Mouse (Mus musculus) gastrocnemius, adult 18-20 months (tissue): ENCODE measurements around the gene Atp6v1f. TPM values are rescaled to one million over a fixed set of nuclear protein-coding genes. Genes with fewer than 3 reads are reported as not detected.

Experiments
- DNase-seq: peaks from one replicate; pipeline ENCODE4 v3.0.0; 2021; ENCODE audit warnings: low spot score
- total RNA-seq, 2 experiments: library from RNA; stranded (reverse); gene quantifications; 2 replicates each; pipeline ENCODE4 v1.2.3; 2021

The Atp6v1f gene
- total RNA-seq, 2 experiments from 2014 or later, result 118 to 125 TPM

DNA sequence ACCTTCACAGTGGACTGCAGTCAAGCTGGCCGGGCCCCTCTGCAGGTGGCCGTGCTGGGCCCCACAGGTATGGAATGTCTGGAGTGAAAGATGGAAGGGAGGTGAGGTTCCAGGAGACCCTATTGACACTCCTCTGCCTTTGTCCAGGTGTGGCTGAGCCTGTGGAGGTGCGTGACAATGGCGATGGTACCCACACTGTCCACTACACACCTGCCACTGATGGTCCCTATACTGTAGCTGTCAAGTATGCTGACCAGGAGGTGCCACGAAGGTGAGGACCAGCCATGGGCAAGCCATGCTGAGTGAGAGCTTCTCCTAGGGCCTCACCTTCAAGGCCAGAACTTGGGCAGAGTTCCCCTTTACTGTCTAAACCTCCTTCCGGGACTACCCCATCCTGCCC lies 16.9 kb upstream of the Atp6v1f start:
- no peak for DNase-seq

DNA sequence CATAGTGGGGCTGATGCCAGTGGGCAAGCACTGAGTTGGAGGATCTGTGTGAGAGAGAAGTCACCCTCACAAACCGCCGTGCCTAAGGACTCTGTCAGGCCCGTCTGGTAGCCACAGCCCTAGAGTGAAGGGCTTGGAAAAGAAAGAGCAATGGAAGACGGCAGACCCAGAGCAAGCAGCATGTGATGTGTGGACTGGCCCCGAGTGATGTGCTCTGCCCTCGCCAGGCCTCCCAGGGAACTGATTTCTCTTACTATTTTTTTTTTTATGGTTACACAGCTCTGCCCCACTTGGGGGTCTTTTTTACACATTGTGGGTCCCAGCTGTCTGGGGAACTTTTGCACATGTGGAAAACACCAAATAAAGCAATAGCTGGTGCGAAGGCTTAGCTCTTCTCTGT lies 6.0 kb upstream of the Atp6v1f start:
- DNase-seq, result no peak

DNA sequence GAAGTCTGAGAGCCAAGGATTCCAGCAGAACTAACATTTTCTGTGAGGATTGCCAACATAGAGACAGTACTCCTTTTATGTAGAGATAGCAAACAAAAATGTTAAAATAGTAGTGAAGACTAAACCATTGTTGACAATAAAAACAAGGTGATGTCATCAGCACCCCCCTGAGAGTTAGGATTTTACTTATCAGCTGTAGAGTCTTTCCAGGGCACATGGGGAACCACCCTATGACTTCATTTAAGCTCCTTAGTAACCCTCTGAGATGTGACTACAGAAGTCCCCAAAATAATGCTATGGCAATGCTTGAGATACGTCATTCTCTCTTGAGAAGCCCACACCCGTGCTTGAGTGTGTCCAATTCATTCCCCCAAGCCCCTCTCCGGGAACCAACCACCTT lies 4.1 kb upstream of the Atp6v1f start:
- no peak for DNase-seq

DNA sequence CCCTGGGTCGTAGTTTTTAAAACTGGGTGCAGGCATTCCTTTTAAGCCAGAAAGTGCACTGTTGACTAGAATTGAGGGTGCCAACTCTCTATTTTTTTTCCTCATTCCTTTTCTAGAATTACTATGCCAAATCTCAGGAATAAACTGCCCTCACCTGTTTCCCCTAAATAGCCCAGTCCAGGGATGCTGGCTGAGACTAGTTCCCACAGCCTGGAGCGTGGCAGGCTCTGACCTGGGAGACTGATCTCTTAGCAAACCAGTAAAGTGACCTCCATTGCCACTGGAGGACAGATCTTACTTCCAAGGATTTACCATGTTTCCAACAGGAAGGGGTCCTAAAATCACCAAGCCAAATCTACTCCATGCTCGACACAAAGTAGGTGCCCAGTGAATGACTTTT lies 1.3 kb downstream of the Atp6v1f start:
- no peak for DNase-seq

- DNase-seq, result no peak
Observed at GRCm38 (mm10) chr6:29471137-29471536, 3.6 kb downstream of the Atp6v1f start, which contains the start of gene Atp6v1fnb. Gene Atp6v1fnb (plus strand): TSS chr6:29471437.

DNA sequence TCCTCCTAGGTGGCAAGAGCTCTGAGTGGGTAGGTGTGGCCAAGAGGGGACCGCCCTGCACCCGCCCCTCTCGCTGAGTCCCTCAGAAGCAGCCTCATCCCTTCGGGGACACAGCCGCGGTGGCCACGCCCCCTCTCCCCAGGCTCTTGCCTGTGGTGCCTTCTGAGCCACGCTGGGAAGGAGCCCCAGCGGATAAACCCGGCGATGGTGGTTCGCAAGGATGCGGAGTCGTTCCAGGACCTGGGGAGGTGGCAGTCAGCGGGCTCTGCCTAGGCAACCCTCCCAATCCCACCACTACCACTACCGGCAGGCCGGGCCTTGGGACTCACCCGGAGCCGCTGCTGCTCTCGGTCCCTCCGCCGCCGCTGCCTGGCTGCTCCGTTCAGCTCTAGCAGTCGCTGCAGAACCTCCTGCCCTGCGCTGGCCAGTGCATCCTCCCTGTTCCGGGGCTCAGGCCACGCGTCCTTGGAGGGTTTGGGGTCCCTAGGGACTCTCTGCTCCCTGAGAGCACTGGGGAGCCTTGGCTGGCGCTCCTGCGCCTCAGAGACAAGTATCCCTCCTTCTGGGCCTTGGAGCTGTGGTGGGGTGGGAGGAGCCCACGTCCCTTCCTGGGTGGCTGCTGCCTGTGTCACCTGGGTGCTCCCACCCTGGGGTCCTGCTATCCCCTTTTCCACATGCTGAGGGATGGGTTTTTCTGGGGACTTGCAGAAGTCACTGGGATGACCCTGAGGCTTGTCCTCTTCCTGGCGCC lies 6.6 kb downstream of the Atp6v1f start:
- DNase-seq, result peak; percentile 63

GRCm38 (mm10) chr6:29474736-29475135 lies 7.2 kb downstream of the Atp6v1f start:
- no peak for DNase-seq

GRCm38 (mm10) chr6:29482691-29483090 lies 15.2 kb downstream of the Atp6v1f start:
- DNase-seq, result no peak

GRCm38 (mm10) chr6:29484716-29485559 lies 17.4 kb downstream of the Atp6v1f start:
- DNase-seq, result peak; percentile 67

DNA sequence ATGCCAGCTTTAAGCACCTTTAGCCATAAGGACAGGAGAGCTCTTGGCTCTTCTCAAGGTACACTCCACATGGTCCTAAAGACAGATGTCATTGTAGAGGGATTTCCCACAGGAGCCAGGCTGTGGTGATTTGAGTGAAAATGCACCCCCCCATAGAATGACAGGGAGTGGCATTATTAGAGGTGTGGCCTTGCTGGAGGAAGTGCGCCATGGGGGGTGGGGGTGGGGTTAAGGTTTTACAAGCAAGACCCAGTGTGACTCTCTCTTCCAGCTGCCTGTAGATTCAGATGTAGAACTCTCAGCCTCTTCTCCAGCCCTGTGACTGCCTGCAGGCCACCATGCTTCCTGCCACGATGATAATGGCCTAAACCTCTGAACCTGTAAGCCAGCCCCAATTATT lies 18.4 kb downstream of the Atp6v1f start:
- no peak for DNase-seq

DNA sequence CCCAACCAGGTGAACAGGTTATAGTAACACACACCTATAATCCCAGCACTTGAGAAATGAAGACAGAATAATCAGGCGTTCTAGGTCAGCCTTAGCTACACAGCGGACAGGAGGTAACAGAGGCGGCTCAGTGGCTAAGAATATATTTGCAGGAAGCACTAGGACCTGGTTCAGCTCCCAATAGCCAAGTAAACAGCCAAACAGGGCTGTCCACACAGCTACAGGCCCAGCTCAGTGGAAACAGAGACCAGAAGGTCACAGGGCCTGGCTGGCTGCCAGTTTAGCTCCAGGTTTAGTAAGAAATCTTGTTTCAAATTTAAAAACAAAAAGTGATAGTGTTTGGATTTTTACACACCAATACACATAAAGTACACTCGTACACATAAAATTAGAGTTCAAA lies 26.6 kb downstream of the Atp6v1f start:
- peak; percentile 37 for DNase-seq

- no peak for DNase-seq
Observed at GRCm38 (mm10) chr6:29496270-29496669, 28.8 kb downstream of the Atp6v1f start.

DNA sequence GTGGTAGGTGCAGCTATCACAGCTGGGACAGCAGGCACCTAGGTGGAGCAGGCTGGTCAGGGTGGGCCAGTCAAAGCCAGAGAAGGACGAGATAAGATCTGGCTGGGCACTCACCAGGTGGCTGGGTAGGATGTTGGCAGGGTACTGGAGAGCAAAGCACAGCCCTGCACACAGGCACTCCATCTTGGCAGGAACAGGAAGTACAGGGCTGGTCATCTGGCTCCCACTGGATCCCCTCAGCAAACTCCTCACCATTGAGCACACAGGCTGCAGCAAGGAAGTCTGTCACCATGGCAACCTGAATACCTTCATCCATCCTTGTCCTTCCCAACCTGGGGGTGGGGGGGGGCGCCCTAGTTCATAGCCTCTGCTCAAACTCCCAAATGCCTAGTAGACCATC lies 30.3 kb downstream of the Atp6v1f start:
- DNase-seq, result no peak

DNA sequence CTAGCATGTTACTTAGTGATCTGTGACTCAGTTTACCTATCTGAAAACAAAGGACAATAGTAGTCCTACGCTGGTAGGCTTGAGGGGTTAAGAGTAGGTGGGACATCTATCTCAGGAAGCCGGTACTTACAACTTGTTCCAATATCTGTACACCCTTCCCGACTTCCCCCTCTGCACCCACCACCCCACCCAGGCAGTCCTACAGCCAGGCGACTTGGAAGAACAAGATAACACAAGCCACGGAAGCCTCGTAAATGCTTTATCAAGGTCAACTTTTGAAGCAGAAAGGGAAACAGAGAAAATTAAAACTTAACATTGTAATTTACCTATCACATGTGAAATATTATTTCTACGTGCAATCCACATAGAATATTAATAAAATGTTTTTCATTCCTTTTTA lies 32.7 kb downstream of the Atp6v1f start:
- no peak for DNase-seq

- no peak for DNase-seq
Observed at GRCm38 (mm10) chr6:29500810-29501209, 33.3 kb downstream of the Atp6v1f start.

DNA sequence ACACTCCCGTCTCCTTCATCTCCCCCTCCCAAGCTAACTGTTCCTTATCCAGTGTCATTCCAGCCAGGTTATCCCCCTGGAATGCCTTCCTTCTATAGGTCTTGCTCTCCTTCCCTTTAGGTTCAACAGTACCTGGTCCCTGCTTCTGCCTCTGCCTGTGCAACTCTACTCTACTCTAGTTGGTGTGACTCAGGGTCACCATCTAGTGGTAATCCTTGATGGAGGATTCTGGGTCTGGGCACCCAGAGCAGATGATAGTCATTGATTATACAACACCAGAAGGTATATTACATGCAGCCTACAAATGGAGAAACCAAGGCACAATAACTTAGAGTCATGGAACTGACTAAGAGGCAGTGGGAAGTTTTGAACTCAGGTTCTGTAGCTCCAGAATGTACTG lies 34.1 kb downstream of the Atp6v1f start:
- DNase-seq, result no peak

DNA sequence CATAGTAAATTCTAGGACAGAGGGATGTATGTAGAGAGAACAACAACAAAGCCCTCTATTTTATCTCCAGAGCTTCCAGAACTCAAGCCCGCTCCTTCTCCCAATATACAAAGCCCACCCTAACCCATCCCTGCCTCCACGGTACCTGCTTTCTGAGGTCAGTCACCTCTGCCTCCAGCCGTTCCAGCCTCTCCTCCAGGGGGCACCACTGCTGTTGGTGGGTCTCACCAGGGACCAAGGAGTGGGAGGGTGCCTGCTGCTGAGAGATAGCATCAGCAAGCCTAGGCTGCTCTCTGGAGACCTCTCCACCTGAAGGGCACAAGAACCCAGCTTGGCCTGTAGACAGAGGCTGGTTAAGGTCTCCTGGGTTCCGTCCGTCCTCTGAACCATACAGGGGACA lies 38.0 kb downstream of the Atp6v1f start:
- no peak for DNase-seq

DNA sequence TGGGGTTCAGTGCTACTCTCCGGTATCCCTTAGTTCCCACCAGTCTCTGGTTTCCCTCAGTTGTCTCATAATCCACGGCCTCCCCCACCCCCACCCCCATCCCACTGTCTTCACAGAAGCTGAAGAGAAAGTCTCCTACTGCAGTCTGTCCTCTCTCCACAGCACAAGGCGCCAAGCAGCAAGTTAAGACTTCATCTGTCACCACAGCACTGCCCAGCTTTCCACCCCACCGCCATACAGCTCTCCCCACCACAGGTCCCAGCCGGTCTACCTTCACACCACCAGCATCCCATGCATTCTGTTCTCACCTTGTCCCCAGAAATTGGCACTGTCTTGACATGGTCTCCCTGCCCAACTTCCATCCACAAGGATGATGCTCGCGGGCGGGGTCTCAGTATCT lies 39.3 kb downstream of the Atp6v1f start:
- DNase-seq, result no peak

DNA sequence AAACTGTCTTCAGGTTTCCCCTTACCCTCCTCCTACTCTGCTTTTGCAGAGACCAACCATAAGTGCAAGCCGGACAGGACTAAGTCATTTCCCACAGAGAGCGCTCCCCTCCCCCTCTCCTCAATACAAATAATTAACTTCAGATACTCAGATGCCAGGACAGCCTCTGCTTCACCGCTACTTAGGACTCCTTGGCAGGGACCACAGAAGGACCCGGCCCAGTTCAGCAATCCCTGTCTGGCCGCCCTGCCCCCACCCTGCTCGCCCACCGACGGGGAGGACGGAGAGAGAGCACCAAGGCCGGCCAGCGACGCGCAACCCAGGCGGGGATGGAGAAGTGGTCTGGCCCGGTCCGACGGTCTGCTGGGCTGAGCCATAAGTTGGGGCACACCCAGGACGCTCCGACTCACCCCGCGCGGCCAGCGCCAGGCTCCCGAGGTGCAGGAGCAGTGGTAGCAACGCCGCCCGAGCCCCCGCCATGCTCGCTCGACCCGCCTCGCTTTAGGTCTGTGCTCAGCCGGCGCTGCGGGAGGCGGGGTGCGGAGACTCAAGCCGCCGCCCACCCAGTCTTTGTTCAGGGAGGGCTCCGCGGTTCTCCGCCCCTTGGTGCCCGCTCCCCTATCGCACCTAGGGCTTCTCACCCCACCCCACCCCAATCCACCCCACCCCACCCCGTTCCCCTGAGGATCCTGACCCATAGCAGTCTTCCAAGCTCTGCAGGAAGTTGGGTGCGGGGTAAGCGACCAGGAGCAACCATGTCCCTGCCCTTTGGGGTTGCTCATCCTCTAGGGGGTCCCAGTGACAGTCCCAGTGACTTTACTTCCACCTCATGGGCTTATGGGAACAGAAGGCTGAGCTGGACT lies 40.2 kb downstream of the Atp6v1f start, which contains the start of gene Kcp:
TSS of gene Kcp (minus strand) at position 506 of the 863 bp plus-strand sequence.
- DNase-seq, result no peak

GRCm38 (mm10) chr6:29509086-29509485 lies 41.6 kb downstream of the Atp6v1f start:
- peak; percentile 55 for DNase-seq

DNA sequence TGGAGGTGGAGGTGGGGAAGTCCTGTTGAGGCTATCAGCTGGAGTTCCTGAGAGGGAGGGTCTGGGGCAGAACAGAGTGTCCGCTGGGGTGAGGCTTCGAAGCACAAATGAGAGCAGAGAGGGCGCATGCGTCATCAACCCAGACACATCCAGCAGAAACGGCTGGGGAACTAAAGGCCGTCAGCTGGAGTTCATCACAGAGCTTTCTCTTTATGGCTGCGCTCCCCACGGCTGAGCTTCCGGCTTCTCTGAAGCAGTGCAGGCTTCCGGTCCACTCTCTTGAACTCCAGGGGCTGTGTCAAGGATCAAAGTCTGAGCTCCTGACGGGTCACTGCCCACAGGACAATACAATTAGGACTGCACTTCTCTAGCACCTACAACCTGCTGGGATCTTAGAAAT lies 45.8 kb downstream of the Atp6v1f start:
- DNase-seq, result no peak

DNA sequence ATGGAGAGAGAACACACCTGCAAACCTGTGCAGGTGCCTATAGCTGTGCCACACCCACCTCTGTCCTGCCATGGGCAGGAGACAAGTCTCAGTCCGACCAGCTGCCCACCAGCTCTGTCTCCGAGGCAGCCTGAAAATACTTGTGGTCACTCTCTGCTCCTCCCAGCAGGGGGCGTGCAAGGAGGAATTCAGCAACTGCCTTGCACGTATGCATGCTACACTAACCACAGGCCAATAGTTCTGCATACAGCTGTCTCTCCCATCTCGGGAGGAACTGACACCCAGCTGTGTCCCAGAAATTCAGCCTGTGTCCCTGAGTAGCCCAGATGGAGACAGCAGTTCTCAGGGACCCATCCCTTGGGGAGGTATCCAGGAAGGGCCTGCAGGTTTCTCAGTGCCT lies 49.6 kb downstream of the Atp6v1f start:
- DNase-seq, result peak; percentile 77
